Mouse (Mus musculus) kidney, embryonic 15.5 days (tissue): ENCODE data around the gene Magi2. TPM values are rescaled to one million over a fixed set of nuclear protein-coding genes. Genes with fewer than 3 reads are reported as not detected.

Source experiments
- ATAC-seq: fragments of 200-750 bp; cut with Nextera tagmentation; replicated peaks from 2 replicates; pipeline ENCODE4 v1.8.0; 2017; ENCODE audit warnings: moderate TSS enrichment; ENCODE audit not compliant: low FRiP score
- H3K27ac ChIP-seq: fragments of 300-500 bp; sonication (generic); 2 replicates; pipeline ENCODE4 v1.5.1; 2015; ENCODE audit warnings: mild to moderate bottlenecking, inconsistent platforms
- H3K27me3 ChIP-seq: fragments of 300-500 bp; sonication (generic); 2 replicates; pipeline ENCODE4 v1.6.1; 2015; ENCODE audit warnings: inconsistent platforms
- H3K36me3 ChIP-seq: fragments of 300-500 bp; sonication (generic); 2 replicates; pipeline ENCODE4 v1.6.1; 2015; ENCODE audit warnings: inconsistent platforms
- H3K4me1 ChIP-seq: fragments of 300-500 bp; sonication (generic); 2 replicates; pipeline ENCODE4 v1.6.1; 2015; ENCODE audit warnings: inconsistent platforms
- H3K4me2 ChIP-seq: fragments of 300-500 bp; sonication (generic); 2 replicates; pipeline ENCODE4 v1.6.1; 2015; ENCODE audit warnings: moderate library complexity, mild to moderate bottlenecking, inconsistent platforms
- H3K4me3 ChIP-seq: fragments of 300-500 bp; sonication (generic); replicated peaks from 2 replicates; pipeline ENCODE4 v1.5.1; 2015; ENCODE audit warnings: mild to moderate bottlenecking, inconsistent platforms
- H3K9ac ChIP-seq: fragments of 300-500 bp; sonication (generic); 2 replicates; pipeline ENCODE4 v1.6.1; 2015; ENCODE audit warnings: mild to moderate bottlenecking, inconsistent platforms
- H3K9me3 ChIP-seq: fragments of 300-500 bp; sonication (generic); replicated peaks from 2 replicates; pipeline ENCODE4 v1.6.1; 2016; ENCODE audit warnings: inconsistent platforms
- WGBS: fragments of 180-500 bp; shearing (Covaris S2); methylation state at CpG from one replicate; pipeline ENCODE4 v1.1.7; 2015; ENCODE audit warnings: mixed read lengths; 5-methylcytosine and 5-hydroxymethylcytosine counted together
- polyA plus RNA-seq: library from polyadenylated mRNA; unstranded; fragments of >200 nt; fragmentation: Nextera tagmentation; extraction: Ambion mirVana; gene quantifications from 2 replicates; pipeline ENCODE4 v1.2.1, GENCODE M21; 2015

The Magi2 gene
- polyA plus RNA-seq, 1 experiment from 2014 or later: 18.6 TPM

DNA sequence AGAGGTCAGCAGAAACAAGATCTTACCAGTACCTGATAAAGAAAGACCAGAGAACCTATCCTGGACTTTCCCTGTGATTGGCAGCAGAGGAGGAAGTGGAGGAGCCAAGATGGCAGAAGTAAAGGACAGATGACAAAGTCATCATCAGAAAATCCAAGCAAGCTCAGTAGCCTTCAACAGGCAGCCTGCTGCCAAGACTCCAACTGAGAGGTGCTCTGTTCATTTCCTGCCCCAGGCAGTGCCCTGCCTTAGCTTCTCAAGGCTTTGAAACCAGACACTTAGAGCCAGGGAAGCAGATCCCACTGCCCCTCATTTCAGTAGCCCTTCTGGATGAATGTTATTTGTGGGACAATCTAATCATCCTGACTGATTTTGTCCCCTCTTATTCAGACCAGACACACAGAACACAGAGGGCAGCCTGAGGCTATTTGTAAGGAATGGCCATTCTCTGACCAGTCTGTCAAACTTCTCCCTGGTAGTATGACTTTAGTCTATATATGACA is 1448.4 kb downstream of the Magi2 start:
- Histone ChIP-seq H3K4me2 (no peak overlapping the region), H3K4me1 (peaks cover 5% of the 10 kb centered on the region; the same call in 1 of the 2 replicates), H3K27me3 (no peaks in the 10 kb centered on the region), H3K4me3 (no peak overlapping the region), H3K9ac (no peak overlapping the region), H3K36me3 (no peaks in the 10 kb centered on the region), H3K9me3 (no peaks in the 10 kb centered on the region), H3K27ac (no peak overlapping the region)
- ATAC-seq: no peak; the same call in 1 of the 2 replicates

DNA sequence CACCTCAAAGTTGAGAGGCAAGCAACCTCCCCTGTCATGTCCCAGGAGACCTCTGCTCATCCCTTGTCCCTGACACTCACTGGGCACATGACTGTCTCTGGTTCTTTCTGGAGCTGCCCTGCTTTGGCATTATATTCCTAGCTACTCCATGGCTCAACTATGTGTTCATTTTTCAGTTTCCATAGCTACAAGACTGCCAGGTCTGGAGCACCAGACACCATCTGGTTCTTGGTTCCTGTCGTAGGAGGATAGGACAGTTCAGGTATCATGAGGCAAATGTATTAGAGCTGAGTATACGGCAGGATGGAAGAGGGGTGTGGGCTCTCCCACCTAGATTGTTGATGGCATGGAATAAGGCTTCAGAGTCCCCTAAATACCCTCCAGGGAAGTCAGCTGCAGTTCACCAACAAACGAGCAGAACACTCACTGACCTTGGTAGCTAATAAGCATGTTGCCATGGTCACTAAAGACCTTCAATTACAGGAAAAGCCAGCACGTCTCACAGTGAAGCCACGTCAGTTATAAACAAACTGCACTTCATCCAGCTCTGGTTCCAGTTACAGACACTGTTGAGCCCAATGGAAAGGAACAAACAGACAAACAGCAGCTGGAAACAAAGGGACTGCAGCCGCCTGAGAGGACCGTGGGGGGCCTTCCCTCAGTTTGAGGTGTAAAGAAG is 1449.5 kb downstream of the Magi2 start:
- H3K4me3 ChIP-seq: no peak overlapping the region
- no peaks in the 10 kb centered on the region for H3K27me3 ChIP-seq
- peaks cover 9% of the 10 kb centered on the region; the same call in 1 of the 2 replicates for H3K4me1 ChIP-seq
- 19% methylated on average over 7 of the region's 7 CpGs for WGBS
- H3K9me3 ChIP-seq: no peaks in the 10 kb centered on the region
- H3K36me3 ChIP-seq: no peaks in the 10 kb centered on the region
- no peak overlapping the region for H3K27ac ChIP-seq
- no peak overlapping the region for H3K9ac ChIP-seq
- H3K4me2 ChIP-seq: no peak overlapping the region
- ATAC-seq: 0 out of 2 replicates have a peak, but pooled peaks have one; percentile 46

DNA sequence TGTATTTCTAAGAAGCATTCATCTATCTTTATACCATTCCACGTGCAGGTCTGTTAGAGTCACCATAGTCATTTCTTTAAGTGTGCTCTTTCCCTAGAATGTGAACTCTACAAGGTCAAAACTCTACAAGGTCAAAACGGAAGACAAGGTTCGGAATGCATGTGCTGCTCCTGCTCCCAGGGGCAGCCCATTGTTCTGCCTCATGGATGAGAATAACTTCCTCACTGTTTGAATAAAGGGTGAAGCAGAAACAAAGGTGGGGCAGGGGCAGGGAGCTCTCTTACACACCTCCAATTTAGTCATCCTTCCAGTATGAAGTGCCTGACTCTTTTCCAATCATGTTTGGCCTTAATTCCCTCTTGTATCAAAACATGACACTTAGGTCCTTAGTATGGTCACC is 1450.4 kb downstream of the Magi2 start:
- ATAC-seq: no peak
- H3K27me3 ChIP-seq: no peaks in the 10 kb centered on the region
- H3K4me3 ChIP-seq: no peak overlapping the region
- H3K36me3 ChIP-seq: no peaks in the 10 kb centered on the region
- H3K4me2 ChIP-seq: no peak overlapping the region
- H3K9me3 ChIP-seq: no peaks in the 10 kb centered on the region
- no peak overlapping the region for H3K9ac ChIP-seq
- no peak overlapping the region for H3K27ac ChIP-seq
- peaks cover 13% of the 10 kb centered on the region; the same call in 1 of the 2 replicates for H3K4me1 ChIP-seq
- 72% methylated on average over 3 of the region's 3 CpGs for WGBS

DNA sequence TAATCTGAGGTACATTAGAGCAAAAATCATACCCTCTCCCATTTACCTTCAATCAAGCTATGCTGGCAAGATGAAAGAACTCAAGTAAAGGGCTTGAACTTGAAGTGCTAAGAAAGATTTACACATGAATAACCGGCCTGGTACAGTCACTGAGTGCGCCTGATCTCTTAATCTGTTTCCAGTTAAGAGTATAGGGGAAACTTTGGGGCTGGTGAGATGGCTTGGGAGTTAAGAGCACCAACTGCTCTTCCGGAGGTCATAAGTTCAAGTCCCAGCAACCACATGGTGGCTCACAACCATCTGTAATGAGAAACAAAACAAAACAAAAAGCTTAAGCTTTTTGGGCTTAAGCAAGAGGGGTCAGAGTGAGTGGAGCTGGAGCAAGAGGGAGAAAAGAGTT is 1451.7 kb downstream of the Magi2 start:
- Histone ChIP-seq H3K27ac (no peak overlapping the region), H3K4me2 (no peak overlapping the region)
- WGBS: 72% methylated on average over 3 of the region's 3 CpGs

DNA sequence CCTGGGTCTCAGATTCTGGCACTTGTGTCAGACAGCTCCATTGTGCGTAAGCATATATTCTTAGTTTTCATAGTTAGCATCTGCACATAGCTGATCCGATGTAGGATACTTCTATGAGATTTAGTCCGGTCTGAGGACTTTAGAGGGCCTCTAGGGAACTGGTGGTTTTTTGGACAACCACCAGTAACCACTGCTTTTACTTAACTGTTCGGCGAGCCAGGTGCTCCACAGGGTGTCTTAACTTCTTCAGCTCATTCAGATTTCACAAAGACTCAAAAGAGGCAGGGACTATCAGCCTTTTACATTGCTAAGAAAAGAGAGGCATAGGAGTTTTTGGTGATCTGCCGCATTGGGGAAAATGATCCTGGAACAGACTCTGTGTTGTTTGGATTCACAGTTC is 1453.1 kb downstream of the Magi2 start:
- H3K27ac ChIP-seq: no peak overlapping the region
- H3K9me3 ChIP-seq: no peaks in the 10 kb centered on the region
- H3K4me2 ChIP-seq: no peak overlapping the region
- H3K4me3 ChIP-seq: no peak overlapping the region
- no peaks in the 10 kb centered on the region for H3K27me3 ChIP-seq
- H3K4me1 ChIP-seq: peaks cover 13% of the 10 kb centered on the region; the same call in 1 of the 2 replicates
- no peak for ATAC-seq
- H3K36me3 ChIP-seq: no peaks in the 10 kb centered on the region
- H3K9ac ChIP-seq: no peak overlapping the region
- 93% methylated on average over 6 of the region's 6 CpGs for WGBS

More for the DNA sequence above, 1451.7 kb downstream of the Magi2 start:
- H3K4me1 ChIP-seq: peaks cover 13% of the 10 kb centered on the region; the same call in 1 of the 2 replicates
- no peak overlapping the region for H3K4me3 ChIP-seq
- H3K9ac ChIP-seq: no peak overlapping the region
- H3K27me3 ChIP-seq: no peaks in the 10 kb centered on the region
- no peaks in the 10 kb centered on the region for H3K9me3 ChIP-seq
- no peak for ATAC-seq
- no peaks in the 10 kb centered on the region for H3K36me3 ChIP-seq

DNA sequence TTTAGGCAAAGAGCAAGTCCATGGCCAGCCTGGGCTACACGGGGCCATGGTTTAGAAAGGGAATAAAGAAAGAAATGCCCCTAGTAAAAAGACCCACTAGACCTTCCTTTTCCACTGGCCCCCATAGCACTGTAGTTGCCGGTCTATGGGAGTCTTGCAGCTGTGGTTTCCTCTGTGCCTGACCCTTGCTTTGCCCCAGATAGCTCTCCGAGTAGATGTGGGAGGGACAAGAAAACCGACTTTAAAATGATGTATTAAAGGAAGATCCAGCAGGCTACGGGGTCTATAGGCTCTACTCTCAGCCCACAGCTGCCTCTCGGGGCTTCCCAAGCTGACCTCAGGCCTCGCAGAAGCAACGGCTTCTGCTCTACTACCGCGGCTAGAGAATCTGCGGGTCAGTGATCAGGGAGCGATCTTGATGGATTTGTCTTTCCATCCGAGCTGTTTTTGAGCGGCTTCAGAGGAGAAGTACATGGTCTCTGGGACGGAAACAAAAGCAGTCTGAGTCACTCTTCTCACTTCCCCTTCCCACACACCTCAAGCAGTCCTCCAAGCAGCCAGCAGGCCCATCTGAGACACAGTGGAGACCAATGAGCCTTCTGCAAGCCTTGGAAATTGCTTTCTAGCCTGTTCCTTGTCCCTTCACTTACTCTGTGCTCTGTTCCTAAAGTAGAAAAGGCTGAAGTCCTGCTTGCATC is 1454.1 kb downstream of the Magi2 start:
- peak; percentile 26; the same call in 1 of the 2 replicates for ATAC-seq
- no peaks in the 10 kb centered on the region for H3K36me3 ChIP-seq
- 48% methylated on average over 15 of the region's 15 CpGs for WGBS
- H3K27me3 ChIP-seq: no peaks in the 10 kb centered on the region
- H3K4me3 ChIP-seq: no peak overlapping the region
- H3K9ac ChIP-seq: no peak overlapping the region
- H3K4me1 ChIP-seq: peaks cover 13% of the 10 kb centered on the region; the same call in 1 of the 2 replicates
- no peak overlapping the region for H3K4me2 ChIP-seq
- H3K27ac ChIP-seq: no peak overlapping the region
- no peaks in the 10 kb centered on the region for H3K9me3 ChIP-seq

DNA sequence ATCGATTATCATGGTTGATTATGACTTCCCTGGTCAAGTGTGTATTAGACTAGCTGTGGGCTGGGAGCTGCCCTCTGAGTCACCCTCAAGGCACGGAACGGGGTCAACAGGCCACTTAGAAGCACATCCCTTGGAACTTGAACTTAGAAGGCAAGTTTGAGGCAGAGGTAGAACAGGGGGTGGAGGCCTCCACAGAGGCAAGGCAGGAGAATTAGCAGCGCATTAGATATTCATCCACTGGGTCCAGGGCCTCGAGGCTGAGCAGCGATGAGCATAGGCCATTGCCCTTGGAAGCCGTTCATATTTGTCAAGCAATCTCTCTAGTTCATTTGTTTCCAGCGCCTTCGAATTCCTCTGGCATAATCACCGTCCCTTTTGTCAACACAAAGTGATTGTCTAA is 1454.8 kb downstream of the Magi2 start:
- H3K9me3 ChIP-seq: no peaks in the 10 kb centered on the region
- H3K9ac ChIP-seq: no peak overlapping the region
- no peaks in the 10 kb centered on the region for H3K36me3 ChIP-seq
- ATAC-seq: no peak; the same call in 1 of the 2 replicates
- 55% methylated on average over 10 of the region's 10 CpGs for WGBS
- H3K4me1 ChIP-seq: peaks cover 7% of the 10 kb centered on the region; the same call in 1 of the 2 replicates
- H3K27me3 ChIP-seq: no peaks in the 10 kb centered on the region
- H3K27ac ChIP-seq: no peak overlapping the region
- H3K4me2 ChIP-seq: no peak overlapping the region
- no peak overlapping the region for H3K4me3 ChIP-seq

DNA sequence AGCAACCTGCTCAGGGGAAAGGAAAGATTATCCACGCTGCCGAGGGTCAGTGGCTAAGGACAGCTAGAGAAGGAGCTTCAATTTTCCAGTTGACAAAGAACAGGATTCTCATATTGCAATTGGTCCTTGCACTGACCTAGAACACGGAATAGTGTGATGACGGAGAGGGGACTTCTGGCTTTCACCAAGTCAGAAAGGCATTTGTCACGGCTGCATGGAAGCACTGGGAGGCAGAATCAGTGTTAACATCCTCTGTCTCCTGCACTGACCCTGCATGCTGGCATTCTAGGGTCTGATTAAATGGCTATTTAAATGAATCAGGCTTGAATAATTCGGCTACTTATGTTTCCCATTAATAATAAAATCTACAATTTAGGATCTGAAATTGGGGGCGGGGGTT is 1455.4 kb downstream of the Magi2 start:
- Histone ChIP-seq H3K4me1 (peaks cover 7% of the 10 kb centered on the region; the same call in 1 of the 2 replicates), H3K4me3 (no peak overlapping the region), H3K27ac (no peak overlapping the region), H3K36me3 (no peaks in the 10 kb centered on the region), H3K9me3 (no peaks in the 10 kb centered on the region), H3K27me3 (no peaks in the 10 kb centered on the region), H3K4me2 (no peak overlapping the region), H3K9ac (no peak overlapping the region)
- 49% methylated on average over 7 of the region's 7 CpGs for WGBS
- no peak for ATAC-seq

DNA sequence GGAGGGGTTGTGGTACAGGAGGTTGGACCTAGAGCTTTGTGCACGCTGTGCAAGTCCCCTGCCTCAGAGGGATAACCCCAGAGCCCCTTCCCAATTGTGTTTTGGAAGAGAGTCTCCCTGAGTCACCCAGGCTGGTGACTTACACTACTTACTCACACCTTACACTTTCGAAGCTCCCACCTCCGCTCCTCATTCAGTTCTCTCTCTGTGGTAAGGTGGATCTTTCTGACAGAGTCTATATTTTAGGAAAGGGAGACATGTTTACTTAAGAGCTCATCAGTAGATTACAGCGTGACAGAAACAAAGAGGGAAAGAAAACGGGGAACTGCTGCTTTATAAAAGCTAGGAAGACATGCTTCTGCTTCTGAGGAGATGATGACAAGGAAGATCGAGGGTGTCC is 1457.3 kb downstream of the Magi2 start:
- Histone ChIP-seq H3K4me1 (peaks cover 7% of the 10 kb centered on the region; the same call in 1 of the 2 replicates), H3K4me2 (no peak overlapping the region), H3K9ac (no peak overlapping the region), H3K9me3 (no peaks in the 10 kb centered on the region), H3K27me3 (no peaks in the 10 kb centered on the region), H3K4me3 (no peak overlapping the region), H3K27ac (no peak overlapping the region), H3K36me3 (no peaks in the 10 kb centered on the region)
- ATAC-seq: no peak
- WGBS: 63% methylated on average over 6 of the region's 6 CpGs

DNA sequence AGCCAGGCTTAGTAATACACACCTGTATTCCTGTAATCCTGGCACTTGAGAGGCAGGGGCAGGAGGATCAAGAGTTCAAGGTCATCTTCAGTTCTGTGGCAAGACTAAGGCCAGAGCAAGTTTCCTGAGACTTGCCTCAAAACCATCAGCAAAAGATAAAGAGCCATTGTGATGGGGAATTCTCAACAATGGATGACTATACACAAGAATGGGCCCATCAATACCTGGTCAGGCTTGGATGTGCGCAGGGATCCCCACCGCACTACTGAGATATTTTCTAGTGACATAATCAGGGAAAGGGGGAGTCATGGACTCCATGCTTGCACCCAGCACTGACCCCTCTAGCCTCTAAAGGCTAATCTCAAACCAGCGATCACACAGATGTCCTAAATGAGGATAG is 1465.4 kb downstream of the Magi2 start:
- no peak overlapping the region for H3K27ac ChIP-seq
- H3K9ac ChIP-seq: no peak overlapping the region
- H3K36me3 ChIP-seq: no peaks in the 10 kb centered on the region
- H3K4me1 ChIP-seq: no peaks in the 10 kb centered on the region
- no peak overlapping the region for H3K4me3 ChIP-seq
- WGBS: 98% methylated on average over 3 of the region's 3 CpGs
- ATAC-seq: no peak
- 0 out of 2 replicates have a peak, but pooled peaks cover 5% of the 10 kb centered on the region for H3K9me3 ChIP-seq
- no peaks in the 10 kb centered on the region for H3K27me3 ChIP-seq
- no peak overlapping the region for H3K4me2 ChIP-seq

DNA sequence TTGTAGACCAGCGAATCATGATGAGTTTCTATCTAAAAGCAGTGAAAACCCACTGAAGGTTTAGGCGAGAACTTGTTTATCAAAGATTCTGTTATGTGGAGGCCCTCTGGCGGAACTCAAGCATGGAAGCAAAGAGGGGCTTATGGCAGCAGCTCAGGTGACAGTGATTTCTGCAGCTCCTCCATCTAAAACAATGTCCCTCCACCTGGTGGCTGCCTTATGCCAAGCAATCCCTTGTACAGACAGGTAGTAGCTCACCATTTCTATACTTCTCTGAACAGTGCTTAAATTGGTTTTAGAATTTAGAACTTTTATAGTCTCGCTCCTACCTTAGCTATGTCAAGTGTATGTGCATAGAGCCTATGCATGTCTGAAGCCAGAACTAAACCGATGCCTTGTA is 1472.3 kb downstream of the Magi2 start:
- WGBS: 89% methylated on average over 5 of the region's 5 CpGs
- Histone ChIP-seq H3K36me3 (no peaks in the 10 kb centered on the region), H3K27me3 (no peaks in the 10 kb centered on the region)

More for the DNA sequence above, 1472.3 kb downstream of the Magi2 start:
- H3K4me1 ChIP-seq: peaks cover 7% of the 10 kb centered on the region; the same call in 1 of the 2 replicates
- no peak overlapping the region for H3K9ac ChIP-seq
- H3K27ac ChIP-seq: no peak overlapping the region
- no peak for ATAC-seq
- no peaks in the 10 kb centered on the region for H3K9me3 ChIP-seq
- H3K4me2 ChIP-seq: no peak overlapping the region
- H3K4me3 ChIP-seq: no peak overlapping the region
